Mouse (Mus musculus) Patski (cell line): ENCODE measurements around the gene Sox5. TPM values are rescaled to one million over a fixed set of nuclear protein-coding genes. Genes with fewer than 3 reads are reported as not detected.

ENCODE experiments used
- ATAC-seq: fragments of 100-300 bp; one replicate; pipeline ENCODE4 v1.8.0; 2021
- CTCF ChIA-PET: fragments of 350-600 bp; sonication (Branson Sonifier 250); formaldehyde crosslinking; loops from one replicate; lab custom pipeline; 2022; ENCODE audit warnings: inconsistent platforms; lab: Charles Lee
- POLR2A ChIA-PET: fragments of 350-600 bp; sonication (Branson Sonifier 250); formaldehyde crosslinking; loops from one replicate; lab custom pipeline; 2022; ENCODE audit warnings: antibody characterized with exemption, inconsistent platforms; lab: Charles Lee
- DNase-seq: peaks from one replicate; pipeline ENCODE4 v3.0.0-alpha.2; 2011; ENCODE audit warnings: low read depth, low spot score
- H3K27me3 ChIP-seq: fragments of 371-371 bp; one replicate; pipeline ENCODE4 v1.5.1; 2021
- CTCF ChIP-seq: fragments of 100-300 bp; IDR thresholded peaks from one replicate; pipeline ENCODE4 v1.5.1; 2021
- in situ Hi-C: fragments of 300-500 bp; cut with MboI; formaldehyde crosslinking; loops from 3 replicates; pipeline ENCODE4 v1.11.1; 2018; ENCODE audit warnings: low pct_unique_long_range_greater_than_20kb, mixed read lengths
- polyA plus RNA-seq: library from polyadenylated mRNA; unstranded; gene quantifications from one replicate; pipeline ENCODE4 v1.2.3, GENCODE M21; 2021

The Sox5 gene
- polyA plus RNA-seq, 1 experiment from 2014 or later = 0.26 TPM

- H3K27me3 ChIP-seq = no peaks in the 10 kb centered on the region
- ChIA-PET POLR2A (interaction anchor here (0.5 kb wide), 1 partner anchor 9 kb away, joined by 6 read pairs; no protein-coding TSS in a partner anchor), CTCF (interaction anchor here (1.5 kb wide), 1 partner anchor 9 kb away, joined by 5 read pairs; no protein-coding TSS in a partner anchor)
- TF ChIP-seq CTCF = no peak
- ATAC-seq (peak; percentile 88), DNase-seq (no peak)
- in situ Hi-C loops = no loop called here
Measured at GRCm38 (mm10) chr6:144716376-144716775, 65.4 kb downstream of the Sox5 start.

- in situ Hi-C loops = no loop called here
- H3K27me3 ChIP-seq = no peaks in the 10 kb centered on the region
- ATAC-seq = no peak
- DNase-seq = no peak
- TF ChIP-seq CTCF = no peak
- CTCF ChIA-PET = interaction anchor here (1.2 kb wide), 1 partner anchor 16 kb away, joined by 3 read pairs; no protein-coding TSS in a partner anchor
- POLR2A ChIA-PET = no interaction called here
Measured at GRCm38 (mm10) chr6:144711841-144712240, 69.9 kb downstream of the Sox5 start.

- in situ Hi-C loops = no loop called here
- no peak for TF ChIP-seq CTCF
- CTCF ChIA-PET = no interaction called here
- DNase-seq (peak; percentile 75), ATAC-seq (peak; percentile 96)
- H3K27me3 ChIP-seq = no peaks in the 10 kb centered on the region
- POLR2A ChIA-PET = no interaction called here
Measured at GRCm38 (mm10) chr6:144710816-144711215, 71.0 kb downstream of the Sox5 start.

GRCm38 (mm10) chr6:144709614-144710180 is 72.1 kb downstream of the Sox5 start:
- H3K27me3 ChIP-seq = no peaks in the 10 kb centered on the region
- ChIA-PET POLR2A (no interaction called here), CTCF (no interaction called here)
- no peak for TF ChIP-seq CTCF
- ATAC-seq = no peak
- no peak for DNase-seq
- in situ Hi-C loops = no loop called here

GRCm38 (mm10) chr6:144708410-144708809 is 73.4 kb downstream of the Sox5 start:
- no peak for ATAC-seq
- CTCF ChIA-PET = interaction anchor here (0.7 to 1.4 kb wide), 2 partner anchors 17 to 54 kb away, joined by 3 read pairs; no protein-coding TSS in a partner anchor
- no peak for DNase-seq
- in situ Hi-C loops = no loop called here
- no peaks in the 10 kb centered on the region for H3K27me3 ChIP-seq
- POLR2A ChIA-PET = no interaction called here
- no peak for TF ChIP-seq CTCF

- CTCF ChIA-PET = interaction anchor here (1.4 kb wide), 1 partner anchor 16 kb away, joined by 3 read pairs; no protein-coding TSS in a partner anchor
- no peak for TF ChIP-seq CTCF
- DNase-seq (no peak), ATAC-seq (no peak)
- in situ Hi-C loops = no loop called here
- H3K27me3 ChIP-seq = no peaks in the 10 kb centered on the region
- POLR2A ChIA-PET = interaction anchor here (0.7 kb wide), 1 partner anchor 8 kb away, joined by 6 read pairs; no protein-coding TSS in a partner anchor
Measured at GRCm38 (mm10) chr6:144707976-144708375, 73.8 kb downstream of the Sox5 start.

- no peak for TF ChIP-seq CTCF
- in situ Hi-C loops = no loop called here
- ChIA-PET POLR2A (no interaction called here), CTCF (no interaction called here)
- ATAC-seq (no peak), DNase-seq (no peak)
- H3K27me3 ChIP-seq = no peaks in the 10 kb centered on the region
Measured at GRCm38 (mm10) chr6:144704962-144705361, 76.8 kb downstream of the Sox5 start.

GRCm38 (mm10) chr6:144695660-144696059 is 86.1 kb downstream of the Sox5 start:
- POLR2A ChIA-PET = no interaction called here
- DNase-seq = no peak
- CTCF ChIA-PET = no interaction called here
- in situ Hi-C loops = no loop called here
- H3K27me3 ChIP-seq = no peaks in the 10 kb centered on the region
- ATAC-seq = no peak
- TF ChIP-seq CTCF = no peak

GRCm38 (mm10) chr6:144693211-144693899 is 88.4 kb downstream of the Sox5 start:
- ChIA-PET POLR2A (no interaction called here), CTCF (interaction anchor here (1.6 kb wide), 1 partner anchor 15 kb away, joined by 4 read pairs; no protein-coding TSS in a partner anchor)
- in situ Hi-C loops = no loop called here

GRCm38 (mm10) chr6:144691298-144692041 is 90.3 kb downstream of the Sox5 start:
- H3K27me3 ChIP-seq = no peaks in the 10 kb centered on the region
- DNase-seq = no peak
- ATAC-seq = no peak
- CTCF ChIA-PET = interaction anchor here (0.7 kb wide), 1 partner anchor 17 kb away, joined by 3 read pairs; no protein-coding TSS in a partner anchor
- in situ Hi-C loops = no loop called here
- POLR2A ChIA-PET = no interaction called here
- no peak for TF ChIP-seq CTCF

More at GRCm38 (mm10) chr6:144693211-144693899, 88.4 kb downstream of the Sox5 start:
- H3K27me3 ChIP-seq = no peaks in the 10 kb centered on the region
- TF ChIP-seq CTCF = no peak
- DNase-seq = no peak
- no peak for ATAC-seq
